Mouse (Mus musculus) spleen, adult 10 weeks (tissue): Measurements from ENCODE around the gene Vmn2r-ps159. TPM values are rescaled to one million over a fixed set of nuclear protein-coding genes. Genes with fewer than 3 reads are reported as not detected.

Source experiments
- polyA plus RNA-seq: library from polyadenylated mRNA; stranded (reverse); fragments of 350-450 nt; fragmentation: Illumina TruSeq; extraction: RNeasy Lipid Tissue Mini Kit (QIAGEN cat#74804); gene quantifications from one replicate; pipeline ENCODE4 v1.2.3, GENCODE M21; 2015; ENCODE audit warnings: low replicate concordance; ENCODE audit not compliant: insufficient read depth

Vmn2r-ps159 gene
- not detected for polyA plus RNA-seq

DNA sequence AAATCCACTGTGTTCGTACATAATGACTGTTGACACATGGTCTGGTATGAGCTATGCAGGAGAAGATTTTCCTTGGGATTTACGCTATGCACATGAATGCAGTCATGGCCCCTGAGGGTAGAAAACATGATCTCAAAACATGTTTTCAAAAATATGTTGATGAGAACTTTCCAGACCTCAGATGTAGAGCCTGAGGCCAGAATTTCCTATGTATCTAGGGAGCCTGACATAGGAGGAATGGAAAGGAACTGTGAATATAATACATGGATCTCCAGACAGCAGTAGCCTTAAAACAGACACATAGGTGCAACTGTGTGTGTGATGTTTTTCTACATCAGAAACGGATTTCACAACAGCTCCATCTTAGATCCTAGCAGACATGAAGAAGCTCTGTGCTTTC lies at the start of gene Vmn2r-ps159:
Gene Vmn2r-ps159, plus strand, starts transcription at position 301 of the 400 bp plus-strand sequence.

Other genes with a start within 250 kb of the Vmn2r-ps159 start
- 42.0 TPM for gene 9430015G10Rik, start 221.1 kb upstream of the Vmn2r-ps159 start, polyA plus RNA-seq
- gene Rnf223, start 200.6 kb upstream of the Vmn2r-ps159 start, polyA plus RNA-seq, result 0.10 TPM
- gene Agrn, start 133.6 kb upstream of the Vmn2r-ps159 start, polyA plus RNA-seq, result 14.3 TPM
- 27.0 TPM for gene Isg15, start 130.3 kb upstream of the Vmn2r-ps159 start, polyA plus RNA-seq
- gene AW011738, start 127.8 kb upstream of the Vmn2r-ps159 start, polyA plus RNA-seq, result 15.6 TPM
- 1.3 TPM for gene Perm1, start 115.2 kb upstream of the Vmn2r-ps159 start, polyA plus RNA-seq
- gene Plekhn1, start 96.2 kb upstream of the Vmn2r-ps159 start, polyA plus RNA-seq, result 23.9 TPM
- 63.6 TPM for gene Noc2l, start 95.1 kb upstream of the Vmn2r-ps159 start, polyA plus RNA-seq
- 2.3 TPM for gene Samd11, start 75.4 kb upstream of the Vmn2r-ps159 start, polyA plus RNA-seq